Mouse (Mus musculus): Measurements from ENCODE around the gene Setx. TPM values are rescaled to one million over a fixed set of nuclear protein-coding genes. Genes with fewer than 3 reads are reported as not detected.
"Not testable (repeated sequence)": the region's sequence is repeated elsewhere in the genome, so short reads cannot be mapped to it uniquely, and the experiment has no call there.

The Setx gene
- polyA plus RNA-seq, 1 experiment from 2014 or later = 22.3 TPM

- ATAC-seq (ENCODE audit: low FRiP score, low TSS enrichment) (no peak), DNase-seq (no peak)
- Histone ChIP-seq H3K4me3 (replicated peaks; ENCODE audit: low read depth, low read length) (no peak overlapping the region), H3K9ac (replicated peaks; ENCODE audit: low read length) (no peak overlapping the region), H3K27ac (replicated peaks; ENCODE audit: low read depth, low read length) (no peak overlapping the region), H3K4me2 (ENCODE audit: low read length) (no peak overlapping the region), H3K4me1 (ENCODE audit: control insufficient read depth, insufficient read depth, low read length) (no peaks in the 10 kb centered on the region), H3K36me3 (ENCODE audit: control insufficient read depth, insufficient read depth, low read length) (no peaks in the 10 kb centered on the region), H3K9me3 (ENCODE audit: control insufficient read depth, low read length) (no peaks in the 10 kb centered on the region), H3K27me3 (ENCODE audit: control insufficient read depth, insufficient read depth, low read length) (no peaks in the 10 kb centered on the region)
- WGBS = 89% methylated on average over 3 of the region's 3 CpGs
Measured at GRCm38 (mm10) chr2:29097465-29097864, 26.5 kb upstream of the Setx start.

- not testable (repeated sequence) for H3K27me3 ChIP-seq (ENCODE audit: control insufficient read depth, insufficient read depth, low read length); H3K4me3 ChIP-seq (replicated peaks; ENCODE audit: low read depth, low read length); H3K4me1 ChIP-seq (ENCODE audit: control insufficient read depth, insufficient read depth, low read length); H3K9ac ChIP-seq (replicated peaks; ENCODE audit: low read length); H3K27ac ChIP-seq (replicated peaks; ENCODE audit: low read depth, low read length); H3K9me3 ChIP-seq (ENCODE audit: control insufficient read depth, low read length); H3K4me2 ChIP-seq (ENCODE audit: low read length); ATAC-seq (ENCODE audit: low FRiP score, low TSS enrichment); H3K36me3 ChIP-seq (ENCODE audit: control insufficient read depth, insufficient read depth, low read length); DNase-seq
- WGBS = 90% methylated on average over 5 of the region's 5 CpGs
Measured at GRCm38 (mm10) chr2:29097955-29098354, 26.0 kb upstream of the Setx start.

GRCm38 (mm10) chr2:29098786-29099185 lies 25.2 kb upstream of the Setx start:
- H3K27ac ChIP-seq (replicated peaks; ENCODE audit: low read depth, low read length) = no peak overlapping the region
- H3K9me3 ChIP-seq (ENCODE audit: control insufficient read depth, low read length) = no peaks in the 10 kb centered on the region
- H3K4me3 ChIP-seq (replicated peaks; ENCODE audit: low read depth, low read length) = no peak overlapping the region
- H3K36me3 ChIP-seq (ENCODE audit: control insufficient read depth, insufficient read depth, low read length) = no peaks in the 10 kb centered on the region
- DNase-seq (no peak), ATAC-seq (ENCODE audit: low FRiP score, low TSS enrichment) (no peak)
- no peak overlapping the region for H3K4me2 ChIP-seq (ENCODE audit: low read length)
- no peak overlapping the region for H3K9ac ChIP-seq (replicated peaks; ENCODE audit: low read length)
- no peaks in the 10 kb centered on the region for H3K4me1 ChIP-seq (ENCODE audit: control insufficient read depth, insufficient read depth, low read length)
- H3K27me3 ChIP-seq (ENCODE audit: control insufficient read depth, insufficient read depth, low read length) = no peaks in the 10 kb centered on the region
- 81% methylated on average over 8 of the region's 8 CpGs for WGBS

- no peak for ATAC-seq (ENCODE audit: low FRiP score, low TSS enrichment)
- Histone ChIP-seq H3K36me3 (ENCODE audit: control insufficient read depth, insufficient read depth, low read length) (no peaks in the 10 kb centered on the region), H3K4me1 (ENCODE audit: control insufficient read depth, insufficient read depth, low read length) (no peaks in the 10 kb centered on the region), H3K4me3 (replicated peaks; ENCODE audit: low read depth, low read length) (no peak overlapping the region), H3K27ac (replicated peaks; ENCODE audit: low read depth, low read length) (no peak overlapping the region), H3K9ac (replicated peaks; ENCODE audit: low read length) (no peak overlapping the region), H3K27me3 (ENCODE audit: control insufficient read depth, insufficient read depth, low read length) (no peaks in the 10 kb centered on the region), H3K4me2 (ENCODE audit: low read length) (no peak overlapping the region), H3K9me3 (ENCODE audit: control insufficient read depth, low read length) (no peaks in the 10 kb centered on the region)
- DNase-seq = no peak
- WGBS = 90% methylated on average over 14 of the region's 14 CpGs
Measured at GRCm38 (mm10) chr2:29099646-29100045, 24.3 kb upstream of the Setx start.

- no peaks in the 10 kb centered on the region for H3K36me3 ChIP-seq (ENCODE audit: control insufficient read depth, insufficient read depth, low read length)
- H3K9ac ChIP-seq (replicated peaks; ENCODE audit: low read length) = no peak overlapping the region
- H3K27me3 ChIP-seq (ENCODE audit: control insufficient read depth, insufficient read depth, low read length) = no peaks in the 10 kb centered on the region
- H3K4me1 ChIP-seq (ENCODE audit: control insufficient read depth, insufficient read depth, low read length) = no peaks in the 10 kb centered on the region
- no peak overlapping the region for H3K4me3 ChIP-seq (replicated peaks; ENCODE audit: low read depth, low read length)
- no peak overlapping the region for H3K4me2 ChIP-seq (ENCODE audit: low read length)
- no peaks in the 10 kb centered on the region for H3K9me3 ChIP-seq (ENCODE audit: control insufficient read depth, low read length)
- ATAC-seq (ENCODE audit: low FRiP score, low TSS enrichment) (no peak), DNase-seq (no peak)
- H3K27ac ChIP-seq (replicated peaks; ENCODE audit: low read depth, low read length) = no peak overlapping the region
- 81% methylated on average over 7 of the region's 7 CpGs for WGBS
Measured at GRCm38 (mm10) chr2:29100822-29101534, 23.0 kb upstream of the Setx start.

- H3K27ac ChIP-seq (replicated peaks; ENCODE audit: low read depth, low read length); H3K4me1 ChIP-seq (ENCODE audit: control insufficient read depth, insufficient read depth, low read length); H3K27me3 ChIP-seq (ENCODE audit: control insufficient read depth, insufficient read depth, low read length); DNase-seq; H3K9ac ChIP-seq (replicated peaks; ENCODE audit: low read length); H3K4me3 ChIP-seq (replicated peaks; ENCODE audit: low read depth, low read length); H3K36me3 ChIP-seq (ENCODE audit: control insufficient read depth, insufficient read depth, low read length); H3K9me3 ChIP-seq (ENCODE audit: control insufficient read depth, low read length); ATAC-seq (ENCODE audit: low FRiP score, low TSS enrichment); H3K4me2 ChIP-seq (ENCODE audit: low read length): not testable (repeated sequence)
- 88% methylated on average over 9 of the region's 10 CpGs for WGBS
Measured at GRCm38 (mm10) chr2:29102416-29103377, 21.3 kb upstream of the Setx start.

- H3K9me3 ChIP-seq (ENCODE audit: control insufficient read depth, low read length) = no peaks in the 10 kb centered on the region
- H3K4me3 ChIP-seq (replicated peaks; ENCODE audit: low read depth, low read length) = no peak overlapping the region
- no peak overlapping the region for H3K9ac ChIP-seq (replicated peaks; ENCODE audit: low read length)
- ATAC-seq (ENCODE audit: low FRiP score, low TSS enrichment) = no peak
- no peak overlapping the region for H3K27ac ChIP-seq (replicated peaks; ENCODE audit: low read depth, low read length)
- DNase-seq = no peak
- H3K27me3 ChIP-seq (ENCODE audit: control insufficient read depth, insufficient read depth, low read length) = no peaks in the 10 kb centered on the region
- peaks cover 4% of the 10 kb centered on the region for H3K4me1 ChIP-seq (ENCODE audit: control insufficient read depth, insufficient read depth, low read length)
- no peak overlapping the region for H3K4me2 ChIP-seq (ENCODE audit: low read length)
- no peaks in the 10 kb centered on the region for H3K36me3 ChIP-seq (ENCODE audit: control insufficient read depth, insufficient read depth, low read length)
Measured at GRCm38 (mm10) chr2:29120969-29121368, 3.0 kb upstream of the Setx start.

- H3K27me3 ChIP-seq (ENCODE audit: control insufficient read depth, insufficient read depth, low read length) = no peaks in the 10 kb centered on the region
- ATAC-seq (ENCODE audit: low FRiP score, low TSS enrichment) (no peak), DNase-seq (no peak)
- 89% methylated on average over 3 of the region's 3 CpGs for WGBS
- no peak overlapping the region for H3K4me3 ChIP-seq (replicated peaks; ENCODE audit: low read depth, low read length)
- no peak overlapping the region for H3K4me2 ChIP-seq (ENCODE audit: low read length)
- no peak overlapping the region for H3K27ac ChIP-seq (replicated peaks; ENCODE audit: low read depth, low read length)
- H3K9ac ChIP-seq (replicated peaks; ENCODE audit: low read length) = no peak overlapping the region
- H3K36me3 ChIP-seq (ENCODE audit: control insufficient read depth, insufficient read depth, low read length) = peaks cover 6% of the 10 kb centered on the region; the same call in 1 of the 2 replicates
- peaks cover 12% of the 10 kb centered on the region for H3K4me1 ChIP-seq (ENCODE audit: control insufficient read depth, insufficient read depth, low read length)
- no peaks in the 10 kb centered on the region for H3K9me3 ChIP-seq (ENCODE audit: control insufficient read depth, low read length)
Measured at GRCm38 (mm10) chr2:29122446-29122845, 1.5 kb upstream of the Setx start.
